Mouse (Mus musculus) c-Kit-positive CD71-positive TER-119-negative erythroid progenitor cells, embryonic 14.5 days (primary cell): Measurements from ENCODE around the gene Prpf40b.
"Not testable (repeated sequence)": the region's sequence is repeated elsewhere in the genome, so short reads cannot be mapped to it uniquely, and the experiment has no call there.

Experiments
- DNase-seq: peaks from one replicate; pipeline ENCODE4 v3.0.0-alpha.2; 2013; ENCODE audit warnings: low read depth

Prpf40b gene

DNA sequence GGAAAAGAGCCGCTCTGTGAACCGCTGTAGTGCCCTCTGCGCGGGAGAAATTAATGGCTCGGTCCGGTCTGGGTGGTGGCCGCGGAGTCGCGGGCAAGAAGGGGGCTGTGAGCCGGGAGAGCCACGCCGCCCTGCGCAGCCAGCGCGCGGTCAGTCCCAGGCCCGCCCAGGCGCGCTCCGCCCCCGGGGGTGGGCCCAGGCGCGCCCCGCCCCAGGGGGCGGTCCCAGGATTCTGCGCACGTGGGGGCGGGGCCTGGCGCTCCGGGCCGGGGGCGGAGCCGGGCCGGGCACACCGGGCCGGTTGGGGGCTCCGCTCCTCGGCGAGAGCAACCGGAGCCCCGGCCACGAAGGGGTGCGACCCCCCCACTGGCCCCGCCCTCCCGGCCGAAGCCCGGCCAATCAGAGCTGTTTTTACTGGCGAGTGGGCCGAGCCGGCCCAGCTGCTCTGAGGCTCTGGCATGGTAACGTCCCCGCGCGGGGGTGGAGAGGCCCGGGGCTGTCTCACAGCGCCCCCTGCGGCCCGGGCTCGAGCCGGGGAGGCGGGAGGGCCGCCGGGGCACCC is at the start of gene Prpf40b:
Gene Prpf40b, plus strand, starts transcription at position 275 of the 562 bp plus-strand sequence.
- peak; percentile 60 for DNase-seq

DNA sequence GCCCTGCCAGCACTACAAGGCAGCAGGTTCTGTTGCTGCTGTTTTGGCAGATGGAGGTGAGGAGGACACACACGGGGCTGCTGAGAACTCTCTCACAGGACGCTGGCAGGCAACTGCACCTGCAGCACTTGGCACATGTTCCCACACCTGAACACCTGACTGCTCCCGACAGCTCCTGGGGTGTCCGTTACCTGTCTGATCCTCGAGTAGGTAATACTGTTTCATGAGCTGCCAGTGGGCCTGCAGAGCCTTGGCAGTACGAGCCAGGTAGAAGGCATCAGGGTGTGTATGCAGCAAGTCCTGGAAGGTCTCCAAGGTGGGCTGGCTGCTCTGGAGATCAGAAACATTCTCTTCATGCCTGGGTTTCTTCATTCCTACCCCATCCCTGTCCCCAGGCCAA is 48.2 kb upstream of the Prpf40b start:
- DNase-seq = not testable (repeated sequence)

DNA sequence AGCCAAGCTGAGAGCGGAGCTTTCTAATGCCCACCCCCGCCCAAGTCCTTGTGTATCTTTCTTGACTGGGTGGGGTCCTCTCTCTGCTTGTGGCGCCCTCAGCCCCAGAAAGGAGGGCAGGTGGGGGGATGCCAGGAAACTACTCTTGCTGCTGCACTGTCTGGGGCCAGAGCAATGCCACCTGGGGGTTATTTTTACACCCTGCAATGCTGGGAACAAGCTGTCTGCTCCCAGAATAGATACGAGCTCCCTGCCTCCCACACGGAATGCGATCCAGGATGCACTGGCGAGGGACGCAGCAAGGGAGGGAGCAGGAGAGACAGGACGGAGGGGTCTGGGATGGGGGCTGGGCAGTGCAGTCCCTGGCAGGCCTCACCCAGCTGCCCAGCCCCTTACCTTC is 45.9 kb upstream of the Prpf40b start:
- DNase-seq = no peak

DNA sequence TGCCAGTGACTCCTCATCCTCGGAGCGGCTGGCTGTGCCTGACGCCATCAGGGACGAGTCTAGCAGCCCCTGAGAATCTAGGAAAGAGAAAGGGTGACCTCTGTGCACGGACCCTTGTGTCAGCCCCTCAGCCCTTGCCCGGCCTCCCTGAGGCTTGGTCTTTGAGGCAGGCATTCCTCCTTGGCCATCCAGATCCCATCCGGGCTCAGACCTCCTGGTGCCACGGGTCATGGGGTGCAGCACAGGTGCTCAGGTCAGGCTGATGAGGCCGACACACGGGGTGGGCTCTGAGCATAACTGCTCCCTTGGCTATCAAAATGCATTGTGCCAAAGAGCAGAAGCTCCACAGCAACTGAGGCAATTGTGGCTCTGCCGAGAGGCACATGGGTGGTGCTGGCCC is 44.9 kb upstream of the Prpf40b start:
- no peak for DNase-seq

DNA sequence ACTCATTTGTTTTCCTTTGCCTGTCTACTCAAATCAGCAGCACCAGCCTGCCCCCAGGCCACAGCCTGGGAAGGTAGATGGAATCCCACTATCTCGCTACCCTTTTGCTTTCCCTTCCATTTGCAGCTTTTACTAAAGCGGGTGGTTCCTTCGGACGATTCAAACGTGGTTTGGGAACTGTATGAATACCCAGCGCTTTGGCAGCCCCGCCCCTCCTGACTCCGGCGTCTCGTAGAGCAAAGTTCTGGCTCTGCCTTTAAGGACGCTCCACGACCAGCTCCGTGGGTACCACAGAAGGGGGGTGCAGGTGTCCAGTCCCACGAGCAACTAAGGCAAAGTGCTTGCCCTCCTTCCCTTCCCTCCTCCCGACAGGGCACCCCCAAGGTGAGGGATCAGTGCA is 43.8 kb upstream of the Prpf40b start:
- DNase-seq = not testable (repeated sequence)

DNA sequence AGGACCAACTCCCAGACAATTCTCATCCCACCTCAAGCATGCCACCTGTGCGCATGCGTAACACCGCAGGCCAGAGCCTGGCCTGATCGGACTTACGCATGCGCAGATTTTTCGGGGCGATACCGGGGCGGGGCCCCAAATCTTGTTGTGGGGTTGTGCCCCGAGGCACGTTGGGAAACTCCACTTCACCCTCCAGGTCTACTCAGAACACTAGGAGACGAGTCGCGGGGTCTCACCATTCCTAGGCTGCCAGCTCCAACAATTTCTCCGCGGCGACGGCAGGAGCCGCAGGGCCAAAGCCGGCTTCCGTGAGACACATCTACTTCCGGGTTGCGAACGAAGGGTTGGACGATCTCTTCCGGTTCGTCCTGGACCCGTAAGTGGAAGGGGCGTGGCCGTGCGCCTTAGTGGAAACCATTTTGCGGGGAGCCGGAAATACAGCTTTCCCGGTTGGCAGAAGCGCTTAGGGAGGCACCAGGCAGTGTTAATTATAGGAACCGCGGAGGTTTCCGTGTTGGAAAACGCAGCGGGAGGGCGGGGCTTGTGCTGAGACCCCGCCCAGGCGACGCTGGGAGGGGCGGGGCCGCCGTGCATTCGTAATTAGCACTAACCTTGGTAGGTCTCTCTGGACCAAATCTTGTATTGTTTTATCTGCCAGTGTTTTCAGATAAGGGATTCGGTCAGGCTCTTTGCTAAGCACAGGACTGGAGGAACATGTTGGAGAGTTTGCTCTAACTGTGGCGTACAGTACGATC is 43.1 kb upstream of the Prpf40b start, which contains the start of gene Mcrs1:
Gene Mcrs1, minus strand, starts transcription at position 336 of the 755 bp plus-strand sequence.
- DNase-seq = peak; percentile 97

DNA sequence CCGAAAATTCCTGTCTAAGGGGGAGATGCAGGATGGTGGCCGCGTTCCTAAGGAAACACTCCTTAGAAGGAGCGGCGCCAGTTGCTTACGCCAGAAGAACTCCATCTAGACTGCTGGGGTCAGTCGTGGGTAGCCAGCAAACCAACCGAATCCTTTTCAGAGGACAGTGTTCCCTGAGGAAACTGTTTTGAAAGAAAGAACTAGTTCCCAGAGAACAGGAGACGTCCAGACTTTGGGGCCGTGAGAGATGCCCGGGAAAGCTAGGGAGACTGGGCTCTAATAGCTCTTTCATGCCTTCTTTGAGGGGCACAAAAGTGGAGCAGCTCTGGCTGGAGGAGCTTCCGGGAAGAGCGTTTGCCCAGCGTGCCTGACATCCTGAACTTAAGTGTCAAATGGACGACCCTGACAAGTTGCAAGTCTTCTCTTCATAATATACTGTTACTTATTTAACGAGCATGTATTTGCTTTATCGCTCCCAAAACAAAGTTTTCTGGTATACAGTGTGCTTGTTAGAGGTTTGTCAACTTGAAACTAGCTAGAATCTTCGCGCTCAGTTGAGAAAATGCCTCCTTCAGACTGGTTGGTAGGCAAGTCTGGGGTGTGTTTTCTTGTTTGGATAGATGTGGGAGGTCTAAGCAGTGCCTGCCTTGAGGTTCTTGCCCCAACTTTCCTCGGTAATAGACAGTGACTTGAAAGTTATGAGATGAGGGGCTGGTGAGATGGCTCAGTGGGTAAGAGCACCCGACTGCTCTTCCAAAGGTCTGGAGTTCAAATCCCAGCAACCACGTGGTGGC is 42.3 kb upstream of the Prpf40b start:
- peak; percentile 20 for DNase-seq

DNA sequence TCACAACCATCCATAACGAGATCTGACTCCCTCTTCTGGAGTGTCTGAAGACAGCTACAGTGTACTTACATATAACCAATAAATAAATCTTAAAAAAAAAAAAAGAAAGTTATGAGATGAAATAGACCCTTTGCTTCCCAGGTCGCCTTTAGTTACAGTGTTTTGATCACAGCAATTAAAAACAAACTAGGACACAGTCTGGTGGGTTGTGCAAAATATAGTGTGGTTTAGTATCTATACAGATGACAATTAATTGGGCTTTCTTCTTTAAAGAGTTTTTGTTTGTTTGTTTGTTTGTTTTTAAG is 41.8 kb upstream of the Prpf40b start:
- not testable (repeated sequence) for DNase-seq

DNA sequence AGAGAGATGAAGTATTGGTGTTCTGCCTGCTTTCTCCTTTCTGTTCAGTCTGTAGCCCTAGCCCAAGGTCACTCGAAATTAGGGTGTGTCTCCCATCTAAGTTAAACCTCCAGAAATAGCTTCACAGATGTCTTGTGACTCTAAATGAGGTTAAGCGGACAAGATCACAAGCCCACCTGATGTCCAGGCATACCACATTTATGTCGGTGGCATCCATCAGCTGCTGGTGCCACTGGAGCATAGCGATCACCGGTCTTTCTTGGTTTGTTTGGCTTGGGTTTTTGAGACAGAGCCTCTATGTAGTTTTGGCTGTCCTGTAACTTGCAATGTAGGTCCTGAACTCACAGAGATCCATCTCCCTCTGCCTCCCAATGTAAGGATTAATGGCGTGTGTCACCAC is 41.1 kb upstream of the Prpf40b start:
- no peak for DNase-seq

DNA sequence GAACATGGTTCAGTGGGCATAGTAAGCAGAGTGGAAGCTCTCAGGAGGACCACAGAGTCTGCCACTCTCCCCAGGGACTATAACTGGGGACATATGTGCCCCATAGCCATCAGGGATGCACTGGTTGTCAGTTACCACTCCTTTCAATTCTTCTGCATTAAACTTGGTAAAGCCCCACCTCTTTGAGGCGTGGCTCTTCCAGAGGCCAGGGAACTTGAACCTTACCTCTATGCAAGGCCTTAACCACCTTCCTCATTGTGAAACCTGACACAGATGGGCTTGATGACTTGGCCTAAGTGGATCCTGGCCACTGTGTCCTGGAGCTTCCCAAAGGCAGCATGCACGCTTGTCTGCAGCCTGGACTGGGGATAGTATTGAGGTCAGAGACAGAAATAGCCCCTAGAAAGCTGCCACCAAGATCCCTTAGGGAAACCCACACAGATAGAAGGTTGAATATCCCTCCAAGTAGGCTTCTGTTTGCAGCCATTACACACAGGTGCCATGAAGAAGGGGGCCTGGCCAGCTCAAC is 40.3 kb upstream of the Prpf40b start:
- no peak for DNase-seq

DNA sequence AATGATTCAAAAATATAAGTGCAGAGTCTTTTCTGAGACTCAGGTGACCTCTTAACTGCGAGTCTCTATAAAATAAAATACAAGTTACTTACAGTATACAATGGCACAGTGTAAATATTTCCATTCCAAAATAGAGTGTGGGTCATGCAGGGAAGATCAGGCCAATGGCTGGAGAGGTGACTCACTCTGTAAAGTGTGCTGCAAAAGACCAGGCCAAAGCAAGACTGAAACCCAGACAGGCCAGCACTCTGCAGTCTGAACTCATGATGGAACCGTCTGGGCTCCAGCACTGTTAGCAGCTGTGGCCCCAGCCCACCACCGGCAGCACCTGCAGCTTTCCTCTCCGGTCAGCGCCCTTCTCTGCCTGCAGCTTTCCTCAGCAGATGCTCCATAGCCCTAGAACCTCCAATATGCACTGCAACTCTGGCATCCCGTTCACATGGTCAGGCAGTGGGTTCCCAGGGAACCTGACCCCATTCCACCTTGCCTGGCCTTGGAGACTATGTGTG is 39.6 kb upstream of the Prpf40b start:
- DNase-seq = no peak

DNA sequence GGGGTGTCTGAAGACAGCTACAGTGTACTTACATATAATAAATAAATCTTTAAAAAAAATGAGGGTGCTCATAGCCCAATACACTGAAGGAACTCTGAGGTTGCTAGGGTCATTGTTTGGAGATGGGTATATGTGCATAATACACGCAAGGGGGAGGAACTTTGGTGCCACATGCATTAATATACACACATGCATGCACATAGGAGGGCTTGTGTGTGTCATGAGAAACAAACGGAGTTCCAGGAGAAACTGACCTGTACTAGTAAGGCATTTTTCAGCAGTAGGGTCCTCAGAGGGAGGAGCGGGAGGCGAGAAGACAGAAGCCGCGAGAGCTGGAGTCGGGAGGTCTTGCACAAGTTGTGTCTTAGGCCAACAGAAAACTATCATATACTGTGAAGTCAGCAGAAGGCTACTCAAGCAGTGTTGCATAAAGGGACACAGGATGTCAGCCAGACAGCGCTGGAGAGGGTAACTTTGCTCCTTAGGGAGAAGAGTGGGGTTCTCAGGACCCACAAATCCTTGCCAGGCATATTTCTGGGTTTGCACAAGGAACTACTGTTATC is 35.6 kb upstream of the Prpf40b start:
- no peak for DNase-seq

DNA sequence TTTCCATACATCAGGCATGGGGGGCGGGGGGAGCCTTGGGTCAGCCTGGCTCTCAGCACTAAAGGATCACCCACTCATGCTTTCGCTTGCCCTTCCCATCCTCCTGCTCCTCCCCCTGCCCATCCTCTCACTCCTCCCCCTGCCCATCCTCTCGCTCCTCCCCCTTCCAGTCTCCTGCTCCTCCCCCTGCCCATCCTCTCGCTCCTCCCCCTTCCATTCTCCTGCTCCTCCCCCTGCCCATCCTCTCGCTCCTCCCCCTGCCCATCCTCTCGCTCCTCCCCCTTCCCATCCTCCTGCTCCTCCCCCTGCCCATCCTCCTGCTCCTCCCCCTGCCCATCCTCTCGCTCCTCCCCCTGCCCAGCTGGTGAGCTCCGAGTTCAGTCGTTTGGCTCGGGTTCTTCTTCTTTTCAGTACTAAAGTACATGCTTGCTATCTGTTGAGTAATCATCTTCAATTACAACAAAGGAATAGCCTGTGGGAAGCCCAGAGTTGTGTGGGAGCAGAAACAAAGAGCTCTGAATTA is 35.1 kb upstream of the Prpf40b start:
- peak; percentile 49 for DNase-seq

DNA sequence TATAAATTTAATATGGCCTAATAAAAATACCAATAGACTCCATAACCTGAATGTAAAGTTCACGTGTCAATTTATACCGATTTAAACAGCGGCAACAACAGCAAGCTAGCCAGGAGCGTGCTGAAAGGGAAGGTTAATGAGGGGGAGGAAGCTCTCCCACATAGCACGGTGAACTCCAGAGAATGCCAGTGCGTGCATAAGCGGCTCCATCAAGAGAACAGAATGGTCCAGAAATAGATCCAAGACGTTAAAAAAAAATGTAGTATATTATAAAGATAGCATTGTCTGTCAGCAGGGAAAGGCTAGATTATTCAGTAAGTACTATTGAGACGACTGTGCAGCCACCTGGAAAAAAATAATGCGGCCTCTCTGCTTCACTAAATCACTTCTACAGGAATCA is 32.2 kb upstream of the Prpf40b start:
- no peak for DNase-seq

DNA sequence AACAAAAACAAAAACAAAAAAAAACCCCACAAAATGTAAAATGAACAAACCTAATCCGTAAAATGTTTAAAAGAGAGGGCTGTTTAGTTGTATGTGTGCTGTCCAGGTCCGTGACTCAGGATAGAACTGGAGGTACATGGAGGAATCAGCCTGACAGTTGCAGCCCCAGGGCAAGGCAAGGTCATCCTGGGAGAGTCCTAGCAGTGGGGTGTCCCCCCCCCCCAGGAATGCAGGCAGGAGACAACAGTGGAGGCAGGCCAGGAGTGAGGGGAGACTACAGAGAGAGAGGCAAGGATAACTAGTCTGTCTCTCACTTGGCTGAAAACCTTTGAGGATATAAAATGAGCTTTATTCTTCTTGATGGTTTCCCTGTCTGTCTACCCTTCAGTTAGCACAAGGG is 30.5 kb upstream of the Prpf40b start:
- no peak for DNase-seq

DNA sequence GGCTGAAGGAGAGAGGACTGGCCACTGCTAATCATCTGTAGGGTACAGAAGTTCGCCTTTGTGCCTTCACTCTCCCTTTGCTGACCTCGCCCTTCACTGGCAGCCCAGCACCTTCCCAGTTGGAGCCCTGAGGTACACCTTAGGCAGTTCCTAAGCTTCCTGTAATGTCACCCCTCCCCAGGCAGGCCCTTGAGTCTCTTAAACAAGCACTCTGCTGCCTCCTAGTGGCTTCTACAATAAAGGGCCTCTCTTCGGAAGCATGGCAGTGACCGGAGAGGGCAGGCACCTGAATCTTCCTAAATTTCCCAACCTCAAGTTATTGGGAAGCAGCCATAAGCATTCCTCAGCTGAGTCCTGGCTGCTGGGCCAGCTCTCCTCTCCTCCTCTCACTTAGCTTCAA is 29.2 kb upstream of the Prpf40b start:
- peak; percentile 67 for DNase-seq

DNA sequence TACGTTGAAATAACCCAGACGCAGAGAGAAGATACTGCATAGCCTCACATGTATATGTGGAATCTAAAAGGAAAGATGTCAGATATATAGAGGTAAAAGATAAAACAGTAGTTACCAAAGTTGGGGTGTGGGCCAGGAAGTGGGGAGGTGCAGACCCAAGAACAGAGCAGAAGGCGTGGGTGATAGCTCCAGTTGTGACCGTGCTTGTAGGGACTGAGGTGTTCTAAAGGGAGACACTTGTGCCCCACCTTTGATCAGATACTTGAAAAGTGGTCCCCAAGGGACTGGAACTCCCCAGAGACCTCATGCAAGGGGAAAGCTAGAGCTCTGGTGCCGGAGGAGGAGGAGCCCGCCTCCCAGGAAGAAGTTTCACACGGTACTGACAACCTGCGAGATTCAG is 18.8 kb upstream of the Prpf40b start:
- DNase-seq = no peak

DNA sequence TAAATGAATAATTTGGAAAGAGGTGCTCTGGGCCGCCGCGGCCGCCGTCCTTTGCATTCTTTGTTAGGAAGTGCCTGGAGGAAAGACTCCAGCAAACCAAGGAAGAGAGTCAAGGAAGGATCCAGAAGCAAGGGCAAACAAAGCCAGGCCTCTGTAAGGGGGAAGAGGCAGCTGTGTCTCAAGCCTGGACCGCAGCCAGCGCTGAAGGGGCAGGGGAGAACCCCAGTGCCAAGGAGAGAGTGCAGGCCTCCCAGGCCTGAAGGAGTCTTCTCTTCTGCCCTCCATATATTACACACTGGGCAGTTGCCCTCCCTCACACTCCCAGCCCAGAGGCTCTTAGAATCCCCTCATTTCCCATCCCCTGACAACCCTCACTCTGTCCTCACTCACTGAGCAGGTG is 16.6 kb upstream of the Prpf40b start:
- DNase-seq = no peak

DNA sequence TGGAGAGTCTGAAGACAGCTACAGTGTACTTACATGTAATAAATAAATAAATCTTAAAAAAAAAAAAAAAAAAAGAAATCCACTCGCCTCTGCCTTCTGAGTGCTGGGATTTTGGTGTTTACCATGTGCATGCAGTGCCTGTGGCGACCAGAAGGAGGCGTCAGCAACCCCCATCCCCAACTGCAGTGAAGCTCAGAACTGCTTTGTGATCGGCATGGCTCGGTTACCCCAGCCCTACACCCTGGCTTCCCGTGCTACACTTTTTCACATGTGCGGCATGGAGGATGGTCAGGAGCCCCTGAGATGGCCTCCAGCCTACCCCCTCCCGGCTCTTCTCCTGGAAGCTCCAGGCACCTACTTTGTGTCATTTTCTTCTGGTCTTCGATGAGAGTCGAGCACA is 11.4 kb upstream of the Prpf40b start:
- DNase-seq = no peak

DNA sequence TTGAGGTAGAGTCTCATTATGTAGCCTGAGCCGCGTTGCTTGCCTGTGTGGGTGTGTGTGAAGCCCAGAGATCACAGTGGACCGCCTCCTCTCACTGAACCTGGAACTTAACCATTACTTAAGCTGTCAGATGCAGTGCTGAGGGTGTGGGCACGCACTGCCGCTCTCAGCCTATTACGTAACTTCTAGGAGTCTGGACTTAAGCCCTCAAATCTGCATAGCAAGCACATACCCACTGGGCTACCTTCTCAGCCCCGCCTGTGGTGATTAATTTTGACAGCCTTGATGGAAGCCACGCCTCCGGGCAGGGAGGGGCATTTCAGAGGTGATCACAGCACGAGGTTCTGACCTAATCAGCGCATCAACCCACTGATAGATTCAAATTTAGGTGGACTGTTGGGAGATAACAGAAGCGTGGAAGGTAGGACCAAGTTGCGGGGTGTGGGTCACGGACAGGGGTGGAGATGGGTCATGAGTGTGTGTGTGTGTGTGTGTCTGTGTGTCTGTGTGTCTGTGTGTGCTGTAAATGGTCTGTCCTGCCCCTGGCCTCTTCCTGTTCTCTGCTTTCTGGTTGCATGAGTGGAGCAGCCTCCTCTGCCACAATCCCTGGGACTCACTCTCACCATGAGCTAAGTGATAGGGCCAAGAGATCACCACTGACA is 10.2 kb upstream of the Prpf40b start:
- peak; percentile 65 for DNase-seq

DNA sequence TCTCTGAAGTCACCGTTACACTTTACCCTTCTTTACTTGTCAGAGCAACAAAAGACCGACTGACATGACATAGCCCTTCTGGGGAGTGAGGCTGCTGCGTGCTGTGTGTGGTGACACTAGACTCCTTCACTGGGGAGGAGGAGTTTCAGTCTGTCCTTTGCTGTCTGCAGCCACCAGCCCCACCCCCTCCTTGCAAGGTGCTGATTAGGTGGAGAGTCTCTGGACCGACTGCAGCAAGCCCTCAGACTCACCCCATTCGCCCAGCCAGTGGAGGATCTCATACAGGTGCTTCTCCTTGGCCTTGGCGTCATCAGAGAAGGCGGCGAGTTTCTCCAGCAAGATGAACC is 9.7 kb upstream of the Prpf40b start:
- DNase-seq = peak; percentile 44

DNA sequence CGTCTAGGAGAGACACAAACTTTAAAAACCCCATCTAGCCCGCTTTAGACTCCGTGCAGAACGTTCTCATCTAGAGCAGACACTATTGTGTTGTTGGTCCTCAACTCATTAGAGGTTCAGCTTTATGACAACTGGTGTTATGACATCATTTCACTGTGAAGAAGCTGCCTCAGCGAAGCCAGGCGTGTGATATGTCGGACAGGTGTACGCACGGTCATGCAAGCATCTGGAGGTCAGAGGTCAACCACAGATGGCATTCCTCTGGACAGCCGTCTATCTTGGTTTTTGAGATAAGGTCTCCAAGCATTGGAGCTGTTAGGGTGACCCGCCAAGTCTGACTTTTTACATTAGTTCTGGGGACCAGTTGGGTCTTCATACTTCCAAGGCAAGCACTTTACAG is 4.3 kb upstream of the Prpf40b start:
- DNase-seq = no peak
